Mouse (Mus musculus) limb, embryonic 13.5 days (tissue): Measurements from ENCODE around the gene Prokr1. TPM values are rescaled to one million over a fixed set of nuclear protein-coding genes. Genes with fewer than 3 reads are reported as not detected.

Experiments
- ATAC-seq: fragments of 200-750 bp; cut with Nextera tagmentation; 2 replicates; pipeline ENCODE4 v1.8.0; 2017; ENCODE audit warnings: low read depth, moderate number of reproducible peaks, moderate TSS enrichment; ENCODE audit not compliant: low FRiP score
- H3K27ac ChIP-seq: fragments of 300-500 bp; sonication (generic); 2 replicates; pipeline ENCODE4 v1.5.1; 2015; ENCODE audit warnings: inconsistent platforms, mild to moderate bottlenecking, moderate library complexity
- H3K27me3 ChIP-seq: fragments of 300-500 bp; sonication (generic); 2 replicates; pipeline ENCODE4 v1.6.1; 2015; ENCODE audit warnings: mild to moderate bottlenecking, inconsistent platforms
- H3K36me3 ChIP-seq: fragments of 300-500 bp; sonication (generic); 2 replicates; pipeline ENCODE4 v1.6.1; 2015; ENCODE audit warnings: inconsistent platforms, mild to moderate bottlenecking, moderate library complexity
- H3K4me1 ChIP-seq: fragments of 300-500 bp; sonication (generic); 2 replicates; pipeline ENCODE4 v1.6.1; 2015; ENCODE audit warnings: inconsistent platforms
- H3K4me2 ChIP-seq: fragments of 300-500 bp; sonication (generic); replicated peaks from 2 replicates; pipeline ENCODE4 v1.6.1; 2015; ENCODE audit warnings: inconsistent platforms, mild to moderate bottlenecking, moderate library complexity
- H3K4me3 ChIP-seq: fragments of 300-500 bp; sonication (generic); 2 replicates; pipeline ENCODE4 v1.5.1; 2015; ENCODE audit warnings: moderate library complexity, mild to moderate bottlenecking, inconsistent platforms
- H3K9ac ChIP-seq: fragments of 300-500 bp; sonication (generic); 2 replicates; pipeline ENCODE4 v1.6.1; 2015; ENCODE audit warnings: mild to moderate bottlenecking, inconsistent platforms
- H3K9me3 ChIP-seq: fragments of 300-500 bp; sonication (generic); 2 replicates; pipeline ENCODE4 v1.6.1; 2016; ENCODE audit warnings: inconsistent platforms
- WGBS: fragments of 180-500 bp; shearing (Covaris S2); methylation state at CpG from one replicate; pipeline ENCODE4 v1.1.7; 2015; 5-methylcytosine and 5-hydroxymethylcytosine counted together
- polyA plus RNA-seq: library from polyadenylated mRNA; unstranded; fragments of >200 nt; fragmentation: Nextera tagmentation; extraction: Ambion mirVana; gene quantifications from 2 replicates; pipeline ENCODE4 v1.2.1, GENCODE M21; 2015

The Prokr1 gene
- polyA plus RNA-seq, 1 experiment from 2014 or later, result 4.6 TPM

- H3K27me3 ChIP-seq, result no peaks in the 10 kb centered on the region; the same call in 1 of the 2 replicates
- 77% methylated on average over 8 of the region's 8 CpGs for WGBS
- H3K4me2 ChIP-seq, result no peak overlapping the region
- no peak for ATAC-seq
- H3K9ac ChIP-seq, result no peak overlapping the region
- H3K36me3 ChIP-seq, result no peaks in the 10 kb centered on the region
- H3K27ac ChIP-seq, result no peak overlapping the region
- no peaks in the 10 kb centered on the region for H3K9me3 ChIP-seq
- peaks cover 10% of the 10 kb centered on the region for H3K4me1 ChIP-seq
- H3K4me3 ChIP-seq, result no peak overlapping the region
Measured at GRCm38 (mm10) chr6:87536270-87536669, 54.3 kb downstream of the Prokr1 start.

GRCm38 (mm10) chr6:87535651-87536050 lies 54.9 kb downstream of the Prokr1 start:
- Histone ChIP-seq H3K27ac (no peak overlapping the region), H3K4me2 (no peak overlapping the region), H3K4me1 (peaks cover 10% of the 10 kb centered on the region), H3K9me3 (no peaks in the 10 kb centered on the region), H3K9ac (no peak overlapping the region), H3K36me3 (no peaks in the 10 kb centered on the region), H3K27me3 (no peaks in the 10 kb centered on the region; the same call in 1 of the 2 replicates), H3K4me3 (no peak overlapping the region)
- ATAC-seq, result no peak
- 70% methylated on average over 9 of the region's 9 CpGs for WGBS

- 85% methylated on average over 9 of the region's 9 CpGs for WGBS
- Histone ChIP-seq H3K36me3 (no peaks in the 10 kb centered on the region), H3K4me3 (no peak overlapping the region), H3K4me2 (no peak overlapping the region), H3K9ac (no peak overlapping the region), H3K9me3 (no peaks in the 10 kb centered on the region), H3K27ac (no peak overlapping the region), H3K27me3 (no peaks in the 10 kb centered on the region; the same call in 1 of the 2 replicates), H3K4me1 (peaks cover 10% of the 10 kb centered on the region)
- ATAC-seq, result no peak
Measured at GRCm38 (mm10) chr6:87534855-87535575, 55.5 kb downstream of the Prokr1 start.

- no peak within 1 kb of the TSS for H3K27ac ChIP-seq
- H3K36me3 ChIP-seq, result no peaks in the 10 kb centered on the region
- H3K9ac ChIP-seq, result no peak within 1 kb of the TSS
- no peak for ATAC-seq
- H3K4me3 ChIP-seq, result no peak within 1 kb of the TSS
- H3K27me3 ChIP-seq, result no peaks in the 10 kb centered on the region; the same call in 1 of the 2 replicates
- no peaks in the 10 kb centered on the region for H3K9me3 ChIP-seq
- 45% methylated on average over 14 of the region's 14 CpGs for WGBS
- peaks cover 10% of the 10 kb centered on the region for H3K4me1 ChIP-seq
- H3K4me2 ChIP-seq, result no peak within 1 kb of the TSS
Measured at GRCm38 (mm10) chr6:87532953-87533710, 57.4 kb downstream of the Prokr1 start, which contains the start of gene Arhgap25. TSS of gene Arhgap25 (minus strand) at chr6:87533259.

- H3K4me3 ChIP-seq, result no peak overlapping the region
- H3K4me1 ChIP-seq, result peaks cover 10% of the 10 kb centered on the region
Measured at GRCm38 (mm10) chr6:87531456-87532015, 59.0 kb downstream of the Prokr1 start.

GRCm38 (mm10) chr6:87530386-87530785 lies 60.2 kb downstream of the Prokr1 start:
- Histone ChIP-seq H3K9ac (no peak overlapping the region), H3K9me3 (no peaks in the 10 kb centered on the region), H3K4me3 (no peak overlapping the region), H3K27me3 (no peaks in the 10 kb centered on the region), H3K27ac (no peak overlapping the region), H3K4me1 (peaks cover 10% of the 10 kb centered on the region), H3K4me2 (no peak overlapping the region), H3K36me3 (no peaks in the 10 kb centered on the region)
- WGBS, result 86% methylated on average over 2 of the region's 2 CpGs
- ATAC-seq, result no peak

More at GRCm38 (mm10) chr6:87531456-87532015, 59.0 kb downstream of the Prokr1 start:
- H3K9ac ChIP-seq, result no peak overlapping the region
- ATAC-seq, result no peak
- no peak overlapping the region for H3K4me2 ChIP-seq
- H3K27ac ChIP-seq, result no peak overlapping the region
- H3K36me3 ChIP-seq, result no peaks in the 10 kb centered on the region
- no peaks in the 10 kb centered on the region for H3K27me3 ChIP-seq
- 76% methylated on average over 2 of the region's 2 CpGs for WGBS
- H3K9me3 ChIP-seq, result no peaks in the 10 kb centered on the region

Other genes starting within 250 kb of the Prokr1 start
- not detected in 2 replicates for gene Gkn1, start 239.8 kb downstream of the Prokr1 start, polyA plus RNA-seq
- gene Gkn2, start 217.4 kb downstream of the Prokr1 start, polyA plus RNA-seq, result not detected in 2 replicates
- gene Gkn3, start 201.8 kb downstream of the Prokr1 start, polyA plus RNA-seq, result 0.69 and 0.92 TPM in 2 replicates
- not detected in 2 replicates for gene Bmp10, start 161.7 kb downstream of the Prokr1 start, polyA plus RNA-seq
- 4.4 and 4.5 TPM in 2 replicates for gene Arhgap25, start 57.5 kb downstream of the Prokr1 start, polyA plus RNA-seq
- gene Aplf, start 81.5 kb upstream of the Prokr1 start, polyA plus RNA-seq, result 13.4 and 15.4 TPM in 2 replicates
- gene Efcc1, start 140.1 kb upstream of the Prokr1 start, polyA plus RNA-seq, result 0.32 and 0.62 TPM in 2 replicates
- 0.94 and 1.6 TPM in 2 replicates for gene Gp9, start 187.3 kb upstream of the Prokr1 start, polyA plus RNA-seq
- gene Rab43, start 221.4 kb upstream of the Prokr1 start, polyA plus RNA-seq, result 9.8 and 10.3 TPM in 2 replicates
- gene Gm45140, start 245.1 kb upstream of the Prokr1 start, polyA plus RNA-seq, result 3.7 and 6.8 TPM in 2 replicates
- gene Isy1, start 248.1 kb upstream of the Prokr1 start, polyA plus RNA-seq, result 46.7 and 53.7 TPM in 2 replicates